Comparison of ENCODE assay signal across 8 mouse cellular contexts in the genomic region with DNA sequence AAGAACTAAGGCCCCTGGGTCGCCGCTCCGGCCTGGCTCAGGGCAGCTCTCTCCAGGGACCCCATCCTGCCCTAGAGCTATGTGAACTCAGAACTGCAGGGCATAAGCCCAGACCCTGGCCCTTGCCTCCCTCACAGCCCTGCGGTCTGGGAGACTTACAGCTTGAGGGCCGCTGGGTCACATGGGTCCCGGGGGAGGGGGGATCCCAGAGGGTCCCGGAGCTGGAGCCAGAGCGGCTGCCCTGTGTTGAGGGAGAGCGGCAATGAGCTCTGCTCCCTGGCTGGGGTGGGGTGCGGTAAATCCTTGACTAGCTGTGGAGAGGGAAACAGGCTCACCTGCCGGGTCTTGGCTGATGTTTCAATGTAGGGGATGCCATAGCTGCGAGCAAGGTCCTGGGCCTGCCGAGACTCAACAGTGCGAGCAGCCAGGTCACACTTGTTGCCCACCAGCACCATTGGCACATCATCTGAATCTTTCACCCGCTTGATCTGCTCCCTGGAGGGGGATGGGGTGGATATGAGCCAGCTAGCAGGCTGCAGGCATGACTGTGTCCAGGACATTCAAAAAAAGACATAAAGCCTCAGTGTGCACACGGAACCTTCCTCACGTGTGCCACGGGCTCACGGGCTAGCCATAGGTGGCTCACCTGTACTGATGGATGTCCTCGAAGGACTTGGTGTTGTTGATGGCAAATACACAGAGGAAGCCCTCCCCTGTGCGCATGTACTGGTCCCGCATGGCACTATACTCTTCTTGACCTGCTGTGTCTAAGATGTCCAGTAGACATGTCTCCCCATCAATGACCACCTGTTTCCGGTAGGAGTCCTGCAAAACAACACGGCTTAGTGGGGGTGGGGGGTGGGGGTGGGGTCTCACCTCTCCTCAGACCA. TPM values are rescaled to one million over a fixed set of nuclear protein-coding genes. Genes with fewer than 3 reads are reported as not detected.
A peak's percentile ranks its signal among the peaks of the same experiment; 100 is the strongest.
DNase-seq lines count a peak whose midpoint lies in the region; ATAC-seq and TF ChIP-seq lines count a peak whose summit lies in the region.

No protein-coding gene starts in this region.

- no peak for ATAC-seq in kidney, postnatal 0 days (replicated peaks; ENCODE audit: low FRiP score, low read depth)
- ATAC-seq in forebrain, embryonic 12.5 days (ENCODE audit: low FRiP score), result no peak
- no peak for ATAC-seq in neural tube, embryonic 13.5 days (ENCODE audit: low read depth)

- H3K4me1 ChIP-seq in kidney, postnatal 0 days (replicated peaks; ENCODE audit: insufficient read depth, low read length), result peaks cover 7% of the 10 kb centered on the region; the same call in 1 of the 2 replicates
- H3K4me1 ChIP-seq in forebrain, embryonic 12.5 days, result peaks cover 29% of the 10 kb centered on the region
- H3K4me1 ChIP-seq in limb, embryonic 10.5 days, result peaks cover 32% of the 10 kb centered on the region
- H3K4me1 ChIP-seq in neural tube, embryonic 13.5 days (replicated peaks), result peaks cover 33% of the 10 kb centered on the region

- H3K4me3 ChIP-seq in kidney, postnatal 0 days (replicated peaks; ENCODE audit: low read depth, low read length), result no peak overlapping the region; the same call in 1 of the 2 replicates
- H3K4me3 ChIP-seq in forebrain, embryonic 12.5 days (replicated peaks), result peak overlapping the region; percentile 96
- H3K4me3 ChIP-seq in limb, embryonic 10.5 days, result peak overlapping the region; percentile 85
- H3K4me3 ChIP-seq in neural tube, embryonic 13.5 days, result peak overlapping the region; percentile 83

- no peaks in the 10 kb centered on the region for H3K9me3 ChIP-seq in kidney, postnatal 0 days (replicated peaks; ENCODE audit: low read length)
- H3K9me3 ChIP-seq in forebrain, embryonic 12.5 days, result no peaks in the 10 kb centered on the region
- H3K9me3 ChIP-seq in limb, embryonic 10.5 days (replicated peaks), result no peaks in the 10 kb centered on the region
- H3K9me3 ChIP-seq in neural tube, embryonic 13.5 days, result no peaks in the 10 kb centered on the region

- no peaks in the 10 kb centered on the region for H3K27me3 ChIP-seq in kidney, postnatal 0 days (ENCODE audit: insufficient read depth, low read length)
- no peaks in the 10 kb centered on the region for H3K27me3 ChIP-seq in forebrain, embryonic 12.5 days
- no peaks in the 10 kb centered on the region for H3K27me3 ChIP-seq in limb, embryonic 10.5 days (ENCODE audit: low read depth, poor library complexity, severe bottlenecking)
- no peaks in the 10 kb centered on the region for H3K27me3 ChIP-seq in neural tube, embryonic 13.5 days

- no peak for DNase-seq in kidney, postnatal 0 days (ENCODE audit: low spot score)
- DNase-seq in kidney, postnatal 25 days, result no peak
- no peak for DNase-seq in limb, embryonic 10.5 days (ENCODE audit: low spot score)
- no peak for DNase-seq in frontal cortex, postnatal 10 days (ENCODE audit: low spot score in 2 of 2)
- DNase-seq in spleen, postnatal 14 days (ENCODE audit: low spot score in 2 of 2), result no peak
- DNase-seq in left cerebral cortex, adult 8-10 months (ENCODE audit: low spot score in 2 of 2), result no peak

- H3K9ac ChIP-seq in kidney, postnatal 0 days (ENCODE audit: low read depth, low read length), result 0 out of 2 replicates have a peak overlapping the region, but pooled peaks have one; percentile 13
- 0 out of 2 replicates have a peak overlapping the region, but pooled peaks have one; percentile 4 for H3K9ac ChIP-seq in forebrain, embryonic 12.5 days
- H3K9ac ChIP-seq in neural tube, embryonic 13.5 days, result peak overlapping the region; percentile 95; the same call in 1 of the 2 replicates

- no peak for TF ChIP-seq CTCF in kidney, postnatal 0 days (IDR thresholded peaks at IDR 0.05; ENCODE audit: low read depth)

- peak overlapping the region; percentile 5; the same call in 1 of the 2 replicates for H3K27ac ChIP-seq in kidney, postnatal 0 days
- H3K27ac ChIP-seq in forebrain, embryonic 12.5 days, result no peak overlapping the region
- no peak overlapping the region; the same call in 1 of the 2 replicates for H3K27ac ChIP-seq in limb, embryonic 10.5 days
- no peak overlapping the region for H3K27ac ChIP-seq in neural tube, embryonic 13.5 days (replicated peaks)

- WGBS in kidney, postnatal 0 days, result 83% methylated on average over 24 of the region's 24 CpGs
- WGBS in forebrain, embryonic 12.5 days, result 91% methylated on average over 24 of the region's 24 CpGs
- WGBS in limb, embryonic 10.5 days, result 93% methylated on average over 24 of the region's 24 CpGs
- 90% methylated on average over 24 of the region's 24 CpGs for WGBS in neural tube, embryonic 13.5 days

- peak overlapping the region; percentile 86 for H3K4me2 ChIP-seq in kidney, postnatal 0 days (ENCODE audit: low read length)
- peak overlapping the region; percentile 91 for H3K4me2 ChIP-seq in forebrain, embryonic 12.5 days
- H3K4me2 ChIP-seq in neural tube, embryonic 13.5 days, result peak overlapping the region; percentile 98

- H3K36me3 ChIP-seq in kidney, postnatal 0 days (ENCODE audit: insufficient read depth, low read length), result peaks cover 17% of the 10 kb centered on the region
- peaks cover 38% of the 10 kb centered on the region for H3K36me3 ChIP-seq in forebrain, embryonic 12.5 days (replicated peaks)
- H3K36me3 ChIP-seq in limb, embryonic 10.5 days, result peaks cover 39% of the 10 kb centered on the region
- peaks cover 34% of the 10 kb centered on the region for H3K36me3 ChIP-seq in neural tube, embryonic 13.5 days

RNA-seq across cellular contexts. Expression of a gene that starts 1.8 kb away (rescaled TPM):
- 91.5 and 95.5 TPM in 2 replicates for polyA plus RNA-seq in kidney, postnatal 0 days (2015; fragmentation: Nextera tagmentation; extraction: Ambion mirVana)
- polyA plus RNA-seq in forebrain, embryonic 12.5 days (2016; fragmentation: Nextera tagmentation; extraction: Ambion mirVana), result 79.1 and 89.4 TPM in 2 replicates
- polyA plus RNA-seq in limb, embryonic 10.5 days (2016; fragmentation: Nextera tagmentation; extraction: Ambion mirVana), result 101 and 104 TPM in 2 replicates
- 130 and 139 TPM in 2 replicates for polyA plus RNA-seq in neural tube, embryonic 13.5 days (2015; fragmentation: Nextera tagmentation; extraction: Ambion mirVana)
- total RNA-seq in left cerebral cortex, adult 8-10 months (2022), result 100 to 1,000 TPM; 226 to 267 (median 258) TPM

RNA-seq across cellular contexts. Expression of a gene that starts 1.9 kb away (rescaled TPM):
- polyA plus RNA-seq in kidney, postnatal 0 days (2015; fragmentation: Nextera tagmentation; extraction: Ambion mirVana), result 9.9 and 10.8 TPM in 2 replicates
- 14.2 and 16.0 TPM in 2 replicates for polyA plus RNA-seq in forebrain, embryonic 12.5 days (2016; fragmentation: Nextera tagmentation; extraction: Ambion mirVana)
- 14.0 and 21.8 TPM in 2 replicates for polyA plus RNA-seq in limb, embryonic 10.5 days (2016; fragmentation: Nextera tagmentation; extraction: Ambion mirVana)
- polyA plus RNA-seq in neural tube, embryonic 13.5 days (2015; fragmentation: Nextera tagmentation; extraction: Ambion mirVana), result 7.6 and 9.0 TPM in 2 replicates
- total RNA-seq in left cerebral cortex, adult 8-10 months (2022), result 1 to 10 TPM; 3.5 to 5.7 (median 5.3) TPM

RNA-seq across cellular contexts. Expression of a gene that starts 19.4 kb away (rescaled TPM):
- polyA plus RNA-seq in kidney, postnatal 0 days (2015; fragmentation: Nextera tagmentation; extraction: Ambion mirVana), result 136 and 147 TPM in 2 replicates
- 47.2 and 49.7 TPM in 2 replicates for polyA plus RNA-seq in forebrain, embryonic 12.5 days (2016; fragmentation: Nextera tagmentation; extraction: Ambion mirVana)
- 67.7 and 85.0 TPM in 2 replicates for polyA plus RNA-seq in limb, embryonic 10.5 days (2016; fragmentation: Nextera tagmentation; extraction: Ambion mirVana)
- polyA plus RNA-seq in neural tube, embryonic 13.5 days (2015; fragmentation: Nextera tagmentation; extraction: Ambion mirVana), result 52.4 and 57.5 TPM in 2 replicates
- total RNA-seq in left cerebral cortex, adult 8-10 months (2022), result 10 to 100 TPM; 41.0 to 52.8 (median 44.8) TPM

RNA-seq across cellular contexts. Expression of a gene that starts 21.8 kb away (rescaled TPM):
- 2.6 and 2.9 TPM in 2 replicates for polyA plus RNA-seq in kidney, postnatal 0 days (2015; fragmentation: Nextera tagmentation; extraction: Ambion mirVana)
- 3.3 and 3.7 TPM in 2 replicates for polyA plus RNA-seq in forebrain, embryonic 12.5 days (2016; fragmentation: Nextera tagmentation; extraction: Ambion mirVana)
- 3.5 and 4.5 TPM in 2 replicates for polyA plus RNA-seq in limb, embryonic 10.5 days (2016; fragmentation: Nextera tagmentation; extraction: Ambion mirVana)
- 1.3 and 1.5 TPM in 2 replicates for polyA plus RNA-seq in neural tube, embryonic 13.5 days (2015; fragmentation: Nextera tagmentation; extraction: Ambion mirVana)
- under 1 TPM in 2 of 4 experiments, not detected in 2; 0.17 to 0.25 TPM for total RNA-seq in left cerebral cortex, adult 8-10 months (2022)

RNA-seq across cellular contexts. Expression of a gene that starts 23.6 kb away (rescaled TPM):
- polyA plus RNA-seq in kidney, postnatal 0 days (2015; fragmentation: Nextera tagmentation; extraction: Ambion mirVana), result 61.5 and 62.5 TPM in 2 replicates
- polyA plus RNA-seq in forebrain, embryonic 12.5 days (2016; fragmentation: Nextera tagmentation; extraction: Ambion mirVana), result 35.4 and 38.5 TPM in 2 replicates
- polyA plus RNA-seq in limb, embryonic 10.5 days (2016; fragmentation: Nextera tagmentation; extraction: Ambion mirVana), result 44.7 and 53.5 TPM in 2 replicates
- 29.8 and 31.7 TPM in 2 replicates for polyA plus RNA-seq in neural tube, embryonic 13.5 days (2015; fragmentation: Nextera tagmentation; extraction: Ambion mirVana)
- 1 to 10 TPM in 3 of 4 experiments, under 1 TPM in 1; 0.89 to 2.7 (median 2.4) TPM for total RNA-seq in left cerebral cortex, adult 8-10 months (2022)

Comparison
In these comparisons a context has a peak if more than half of its experiments do, and no peak if none do; other contexts are left out.
1. H3K9ac ChIP-seq: peak in every context shown above with its lines; median percentile 95 in neural tube, embryonic 13.5 days; 13 in kidney, postnatal 0 days; 4 in forebrain, embryonic 12.5 days.